Mouse (Mus musculus): ENCODE data around the gene Ccdc84. TPM values are rescaled to one million over a fixed set of nuclear protein-coding genes. Genes with fewer than 3 reads are reported as not detected.
"Not testable (repeated sequence)": the region's sequence is repeated elsewhere in the genome, so short reads cannot be mapped to it uniquely, and the experiment has no call there.

Gene Ccdc84
- 39.3 and 50.2 TPM in 2 replicates for polyA plus RNA-seq (2012; ENCODE audit: insufficient read depth, insufficient read length, missing spikeins)

DNA sequence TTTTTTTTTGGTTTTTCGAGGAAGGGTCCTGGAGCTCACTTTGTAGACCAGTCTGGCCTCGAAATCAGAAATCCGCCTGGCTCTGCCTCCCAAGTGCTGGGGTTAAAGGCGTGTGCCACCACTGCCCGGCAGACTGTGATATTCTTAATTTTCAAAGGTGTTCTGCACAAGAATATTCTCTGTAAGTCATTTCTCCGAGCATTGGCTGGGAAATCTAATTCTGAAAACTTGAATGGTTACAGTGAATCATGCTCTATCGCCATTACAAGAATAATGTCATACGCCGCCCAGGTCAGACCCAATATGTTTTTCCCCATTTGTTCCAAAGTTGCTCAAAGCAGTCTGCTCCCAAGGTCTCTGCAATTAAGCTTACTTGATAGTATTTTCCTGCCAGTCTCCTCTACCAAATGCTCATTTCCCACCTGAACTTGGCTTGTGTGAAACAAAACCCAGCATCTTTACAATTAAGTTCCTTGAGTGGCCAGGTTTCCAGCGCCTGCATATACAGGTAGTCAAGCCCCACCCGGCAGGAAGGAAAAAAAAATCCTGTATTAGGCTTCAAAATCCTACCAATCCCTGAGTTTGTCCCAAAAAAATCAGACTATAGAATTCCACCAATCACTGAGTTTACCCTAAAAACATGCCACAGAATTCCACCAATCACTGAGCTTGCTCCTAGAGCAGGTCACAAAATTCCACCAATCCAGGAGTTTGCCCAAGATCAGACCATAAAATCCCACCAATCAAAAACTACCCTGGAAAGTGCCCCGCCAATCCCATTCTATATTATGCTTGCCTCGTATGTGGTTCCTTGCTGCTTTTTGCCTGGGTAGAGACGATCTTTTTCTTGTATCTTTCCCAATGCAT lies at the start of gene Ccdc84:
Ccdc84 (minus strand) TSS at position 51 of the 867 bp plus-strand sequence.
- Histone ChIP-seq H3K27ac (ENCODE audit: insufficient read depth, low read depth, low read length) (peak within 1 kb of the TSS; percentile 74), H3K4me3 (ENCODE audit: insufficient read depth, low read length) (peak within 1 kb of the TSS; percentile 92), H3K4me1 (ENCODE audit: control insufficient read depth, insufficient read depth, low read length) (peaks cover 6% of the 10 kb centered on the region)
- no peak for TF ChIP-seq CTCF (IDR thresholded peaks at IDR 0.05; ENCODE audit: low read depth, low read length)
- no peak for TF ChIP-seq POLR2A (IDR thresholded peaks at IDR 0.05; ENCODE audit: borderline replicate concordance, low read depth, low read length)

DNA sequence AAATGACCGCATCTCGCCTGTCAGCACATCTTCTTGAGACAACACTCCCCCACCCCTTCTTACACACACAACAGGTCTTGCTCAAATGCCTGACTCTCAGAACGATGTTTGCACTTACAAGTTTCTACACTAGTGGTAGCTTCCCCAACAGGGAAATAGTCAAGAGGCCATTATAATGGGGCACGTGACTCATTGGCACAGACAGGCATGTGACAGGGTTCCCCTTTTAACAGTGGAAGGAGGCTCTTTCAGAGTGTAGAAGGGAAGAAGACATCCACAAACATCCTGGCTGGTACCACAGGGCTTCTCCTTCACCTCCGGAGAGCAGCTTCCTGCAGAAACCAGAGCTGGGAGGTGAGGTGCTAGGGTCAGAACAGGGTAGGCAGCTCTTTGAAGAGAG lies 43.6 kb upstream of the Ccdc84 start:
- Histone ChIP-seq H3K27ac (ENCODE audit: insufficient read depth, low read depth, low read length) (peak overlapping the region; percentile 97), H3K4me1 (ENCODE audit: control insufficient read depth, insufficient read depth, low read length) (peaks cover 32% of the 10 kb centered on the region), H3K4me3 (ENCODE audit: insufficient read depth, low read length) (peak overlapping the region; percentile 33)
- TF ChIP-seq CTCF (IDR thresholded peaks at IDR 0.05; ENCODE audit: low read depth, low read length) (no peak), POLR2A (IDR thresholded peaks at IDR 0.05; ENCODE audit: borderline replicate concordance, low read depth, low read length) (no peak)

- Histone ChIP-seq H3K27ac (ENCODE audit: insufficient read depth, low read depth, low read length) (no peak overlapping the region), H3K4me1 (ENCODE audit: control insufficient read depth, insufficient read depth, low read length) (peaks cover 22% of the 10 kb centered on the region), H3K4me3 (ENCODE audit: insufficient read depth, low read length) (no peak overlapping the region)
- TF ChIP-seq POLR2A (IDR thresholded peaks at IDR 0.05; ENCODE audit: borderline replicate concordance, low read depth, low read length) (no peak), CTCF (IDR thresholded peaks at IDR 0.05; ENCODE audit: low read depth, low read length) (no peak)
These were observed 38.8 kb upstream of the Ccdc84 start for GRCm38 (mm10) chr9:44457035-44457742.

DNA sequence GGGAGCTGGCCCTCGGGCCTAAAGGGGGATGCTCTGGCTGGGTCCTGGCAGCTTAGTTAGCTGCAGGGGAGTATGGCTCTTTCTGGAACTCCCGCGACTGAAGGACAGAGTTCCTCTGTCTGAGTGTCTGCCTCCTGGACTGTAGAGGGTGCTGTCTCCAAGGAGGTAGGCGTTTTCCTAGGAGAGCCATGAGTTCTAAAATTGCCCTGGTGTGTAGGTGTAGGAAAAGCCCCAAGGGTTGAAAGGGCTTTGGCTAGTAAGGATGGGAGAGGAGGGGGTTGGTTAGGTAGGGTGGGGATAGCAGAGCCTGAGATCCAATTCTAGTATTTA lies 36.5 kb upstream of the Ccdc84 start, which contains the start of gene Upk2:
Upk2 (minus strand) TSS at position 86 of the 330 bp plus-strand sequence.
- no peak within 1 kb of the TSS for H3K4me3 ChIP-seq (ENCODE audit: insufficient read depth, low read length)
- no peak within 1 kb of the TSS for H3K27ac ChIP-seq (ENCODE audit: insufficient read depth, low read depth, low read length)
- TF ChIP-seq POLR2A (IDR thresholded peaks at IDR 0.05; ENCODE audit: borderline replicate concordance, low read depth, low read length): no peak
- no peak for TF ChIP-seq CTCF (IDR thresholded peaks at IDR 0.05; ENCODE audit: low read depth, low read length)
- H3K4me1 ChIP-seq (ENCODE audit: control insufficient read depth, insufficient read depth, low read length): peaks cover 2% of the 10 kb centered on the region; the same call in 1 of the 2 replicates

DNA sequence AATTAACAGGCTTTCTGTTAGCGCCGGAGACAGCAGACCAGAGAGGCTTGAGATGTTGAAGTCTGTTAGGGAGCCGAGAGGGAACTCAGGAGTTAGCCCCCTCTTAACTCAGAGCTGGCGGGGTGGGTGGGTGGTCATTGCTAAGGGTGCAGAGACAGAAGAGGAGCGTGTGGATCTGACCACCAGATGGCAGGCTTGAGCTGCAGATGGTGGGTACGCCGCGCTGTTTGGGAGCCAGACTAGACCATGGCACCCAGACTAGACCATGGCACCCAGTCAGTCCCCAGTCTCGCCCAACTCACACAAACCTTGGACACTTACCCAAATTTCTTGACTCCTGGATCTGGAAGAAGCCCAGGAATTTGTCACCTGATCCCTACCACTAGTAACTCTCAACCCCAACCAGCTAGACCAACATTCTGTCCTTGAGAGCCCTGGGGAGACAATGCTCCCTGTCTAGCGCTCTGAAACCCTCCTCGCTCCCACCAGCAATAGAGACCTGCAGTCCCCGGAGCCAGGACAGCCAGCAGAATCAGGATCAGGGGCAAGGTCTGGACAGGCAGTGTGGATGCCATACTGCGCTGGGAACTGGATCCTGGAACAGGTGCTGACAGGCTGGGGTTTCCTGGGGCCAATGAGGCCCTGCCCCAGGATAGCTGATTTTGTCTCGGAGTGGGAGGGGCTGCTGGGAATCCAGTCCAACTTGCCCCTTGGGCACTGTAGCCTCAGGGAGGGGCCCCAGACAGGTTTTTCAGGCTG lies 35.9 kb upstream of the Ccdc84 start:
- peaks cover 2% of the 10 kb centered on the region; the same call in 1 of the 2 replicates for H3K4me1 ChIP-seq (ENCODE audit: control insufficient read depth, insufficient read depth, low read length)
- no peak overlapping the region for H3K4me3 ChIP-seq (ENCODE audit: insufficient read depth, low read length)
- no peak for TF ChIP-seq POLR2A (IDR thresholded peaks at IDR 0.05; ENCODE audit: borderline replicate concordance, low read depth, low read length)
- peak; percentile 86 for TF ChIP-seq CTCF (IDR thresholded peaks at IDR 0.05; ENCODE audit: low read depth, low read length)
- H3K27ac ChIP-seq (ENCODE audit: insufficient read depth, low read depth, low read length): no peak overlapping the region

DNA sequence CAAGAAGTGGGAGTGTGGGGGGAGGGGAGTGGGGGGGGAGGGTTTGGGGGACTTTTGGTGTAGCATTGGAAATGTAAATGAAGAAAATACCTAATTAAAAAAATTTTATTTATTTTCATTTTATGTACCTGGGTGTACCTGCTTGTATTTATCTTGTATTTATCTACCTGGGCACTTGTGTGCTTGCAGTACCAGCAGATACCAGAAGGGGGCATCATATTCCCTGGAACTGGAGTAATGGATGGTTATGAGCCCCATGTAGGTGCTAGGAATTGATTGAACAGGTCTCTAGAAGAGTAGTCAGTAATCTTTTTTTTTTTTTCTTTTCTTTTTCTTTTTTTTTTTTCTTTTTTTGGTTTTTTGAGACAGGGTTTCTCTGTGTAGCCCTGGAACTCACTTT lies 32.0 kb upstream of the Ccdc84 start:
- Histone ChIP-seq H3K4me3 (ENCODE audit: insufficient read depth, low read length) (no peak overlapping the region), H3K27ac (ENCODE audit: insufficient read depth, low read depth, low read length) (no peak overlapping the region), H3K4me1 (ENCODE audit: control insufficient read depth, insufficient read depth, low read length) (peaks cover 2% of the 10 kb centered on the region; the same call in 1 of the 2 replicates)
- TF ChIP-seq CTCF (IDR thresholded peaks at IDR 0.05; ENCODE audit: low read depth, low read length) (no peak), POLR2A (IDR thresholded peaks at IDR 0.05; ENCODE audit: borderline replicate concordance, low read depth, low read length) (no peak)

DNA sequence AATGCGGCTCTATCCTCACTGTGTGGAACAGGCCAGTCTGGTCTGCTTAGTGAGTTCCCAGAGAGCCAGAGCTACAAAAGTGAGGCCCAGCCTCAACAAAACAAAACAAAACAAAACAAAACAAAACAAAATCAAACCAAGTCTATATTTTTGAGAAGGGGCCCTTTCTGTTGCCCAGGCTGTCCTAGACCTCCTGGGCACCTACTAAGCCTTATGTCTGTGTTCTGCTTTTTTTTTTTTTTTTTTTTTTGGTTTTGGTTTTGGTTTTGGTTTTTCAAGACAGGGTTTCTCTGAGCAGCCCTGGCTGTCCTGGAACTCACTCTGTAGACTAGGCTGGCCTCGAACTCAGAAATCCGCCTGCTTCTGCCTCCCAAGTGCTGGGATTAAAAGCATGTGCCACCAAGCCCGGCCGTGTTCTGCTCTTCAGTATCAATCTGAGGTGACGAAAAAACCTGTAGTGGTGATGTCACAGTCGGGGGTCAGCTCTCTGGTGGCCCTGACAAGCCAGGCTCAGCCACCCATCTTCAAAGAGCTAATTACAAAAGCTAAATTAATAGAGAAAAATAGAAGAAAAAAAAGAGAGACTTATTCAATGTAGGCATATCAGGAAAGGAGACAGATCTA lies 26.1 kb upstream of the Ccdc84 start:
- H3K4me1 ChIP-seq (ENCODE audit: control insufficient read depth, insufficient read depth, low read length); H3K27ac ChIP-seq (ENCODE audit: insufficient read depth, low read depth, low read length); H3K4me3 ChIP-seq (ENCODE audit: insufficient read depth, low read length): not testable (repeated sequence)

DNA sequence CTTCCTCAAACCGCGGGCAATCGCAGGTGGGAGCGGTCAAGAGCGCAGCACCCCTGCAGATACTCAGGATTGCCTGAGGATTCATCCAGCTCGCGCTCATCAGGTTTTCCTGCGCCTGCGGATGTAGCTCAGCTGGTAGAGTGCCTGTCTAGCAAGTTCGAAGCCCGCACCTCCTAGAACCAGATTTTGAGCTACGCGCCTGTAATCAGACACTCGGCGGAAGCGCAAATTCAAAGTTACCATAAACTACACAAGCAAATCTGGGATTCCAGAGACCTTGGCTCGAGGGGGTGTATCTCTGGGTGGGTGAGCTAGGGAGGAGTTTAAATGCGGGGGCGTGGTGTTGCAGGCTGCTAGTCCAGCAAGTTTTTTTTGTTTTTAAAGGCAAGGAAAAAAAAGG lies 22.6 kb upstream of the Ccdc84 start, which contains the start of gene Foxr1:
Foxr1 (minus strand) TSS at position 176 of the 400 bp plus-strand sequence.
- H3K4me1 ChIP-seq (ENCODE audit: control insufficient read depth, insufficient read depth, low read length): peaks cover 11% of the 10 kb centered on the region
- TF ChIP-seq CTCF (IDR thresholded peaks at IDR 0.05; ENCODE audit: low read depth, low read length) (no peak), POLR2A (IDR thresholded peaks at IDR 0.05; ENCODE audit: borderline replicate concordance, low read depth, low read length) (no peak)
- H3K4me3 ChIP-seq (ENCODE audit: insufficient read depth, low read length): no peak within 1 kb of the TSS

GRCm38 (mm10) chr9:44435747-44436146 lies 17.4 kb upstream of the Ccdc84 start:
- TF ChIP-seq POLR2A (IDR thresholded peaks at IDR 0.05; ENCODE audit: borderline replicate concordance, low read depth, low read length) (no peak), CTCF (IDR thresholded peaks at IDR 0.05; ENCODE audit: low read depth, low read length) (no peak)
- Histone ChIP-seq H3K27ac (ENCODE audit: insufficient read depth, low read depth, low read length) (no peak overlapping the region), H3K4me1 (ENCODE audit: control insufficient read depth, insufficient read depth, low read length) (peaks cover 13% of the 10 kb centered on the region), H3K4me3 (ENCODE audit: insufficient read depth, low read length) (no peak overlapping the region)

More for the DNA sequence above, 22.6 kb upstream of the Ccdc84 start, which contains the start of gene Foxr1:
- no peak within 1 kb of the TSS for H3K27ac ChIP-seq (ENCODE audit: insufficient read depth, low read depth, low read length)

Measured in bone marrow macrophage, adult 2 months (primary cell).